Mouse (Mus musculus) G1E (cell line): ENCODE results near the gene Olfr1051.
"Not testable (repeated sequence)": the region's sequence is repeated elsewhere in the genome, so short reads cannot be mapped to it uniquely, and the experiment has no call there.

Experiments used
- CTCF ChIP-seq: IDR thresholded peaks from 2 replicates; pipeline ENCODE4 v1.5.1; 2012; ENCODE audit warnings: low read depth, low read length, inconsistent platforms, mixed read lengths
- GATA1 ChIP-seq: IDR thresholded peaks from 2 replicates; pipeline ENCODE4 v1.6.1; 2012; ENCODE audit warnings: borderline replicate concordance, low read length, inconsistent platforms, mixed read lengths
- POLR2AphosphoS5 ChIP-seq: IDR thresholded peaks from 2 replicates; pipeline ENCODE4 v1.6.1; 2012; ENCODE audit warnings: low read depth, low read length, inconsistent platforms; ENCODE audit not compliant: insufficient replicate concordance
- TAL1 ChIP-seq: conservative IDR thresholded peaks from 2 replicates; pipeline ENCODE4 v1.6.1; 2012; ENCODE audit warnings: low read depth, low read length, inconsistent platforms, mixed read lengths

DNA sequence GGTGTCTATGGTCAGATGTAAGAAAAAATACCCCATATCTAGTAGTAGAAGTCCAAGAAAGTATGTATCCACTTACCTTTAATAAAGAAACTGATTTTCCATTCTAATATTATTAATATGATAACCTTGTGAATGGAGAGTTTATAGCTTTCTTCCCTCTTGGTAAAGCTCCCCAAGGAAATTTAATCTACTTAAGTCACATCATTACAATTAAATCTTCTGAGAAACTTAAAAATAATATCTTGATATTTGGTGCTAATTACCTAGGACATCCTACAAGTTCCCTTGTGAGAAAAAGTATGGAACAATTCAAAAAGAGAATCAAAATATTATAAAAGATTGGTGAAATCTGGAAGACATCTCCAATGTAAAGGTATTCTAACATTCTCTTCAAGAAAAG, 20.7 kb downstream of the Olfr1051 start, which contains the start of gene Olfr1049:
- not testable (repeated sequence) for TF ChIP-seq CTCF, GATA1, TAL1, POLR2AphosphoS5
